Mouse (Mus musculus) left cerebral cortex, adult 6 months (tissue): ENCODE results near the gene Olfr734. TPM values are rescaled to one million over a fixed set of nuclear protein-coding genes. Genes with fewer than 3 reads are reported as not detected.

Experiments
- long read RNA-seq, 2 experiments: library from polyadenylated mRNA; unstranded; transcript quantifications; one replicate each; pipeline ENCODE4 v2.0.0; 2019 to 2020
- polyA plus RNA-seq: library from polyadenylated mRNA; unstranded; fragments of <200 nt; fragmentation: Nextera tagmentation; gene quantifications from 2 replicates; pipeline ENCODE4 v1.2.3, GENCODE M21; 2021

Gene Olfr734
- not detected in 2 replicates for polyA plus RNA-seq
- long read RNA-seq, experiment 1, result 0 reads
- long read RNA-seq, experiment 2, result 0 reads

DNA sequence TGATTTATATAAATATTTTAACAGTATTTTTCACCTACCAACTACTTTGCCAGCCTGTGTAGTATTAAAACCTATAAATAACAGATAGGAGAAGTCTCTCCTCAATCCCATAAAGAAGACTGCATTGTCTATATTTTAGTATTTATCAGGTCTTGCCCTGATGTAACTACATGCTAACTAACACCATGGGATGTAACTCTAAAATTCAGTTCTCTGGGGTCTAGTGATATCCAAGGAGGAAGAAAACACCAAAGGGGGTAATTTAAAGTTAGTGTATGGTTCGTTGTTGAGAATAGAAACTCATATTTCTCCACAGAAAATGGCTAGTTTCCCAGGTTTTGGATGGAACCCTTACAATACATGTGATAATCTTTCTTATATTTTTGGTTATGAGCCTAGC, at the start of gene Olfr734:
Gene Olfr734, minus strand, starts transcription at position 101 of the 400 bp plus-strand sequence.

DNA sequence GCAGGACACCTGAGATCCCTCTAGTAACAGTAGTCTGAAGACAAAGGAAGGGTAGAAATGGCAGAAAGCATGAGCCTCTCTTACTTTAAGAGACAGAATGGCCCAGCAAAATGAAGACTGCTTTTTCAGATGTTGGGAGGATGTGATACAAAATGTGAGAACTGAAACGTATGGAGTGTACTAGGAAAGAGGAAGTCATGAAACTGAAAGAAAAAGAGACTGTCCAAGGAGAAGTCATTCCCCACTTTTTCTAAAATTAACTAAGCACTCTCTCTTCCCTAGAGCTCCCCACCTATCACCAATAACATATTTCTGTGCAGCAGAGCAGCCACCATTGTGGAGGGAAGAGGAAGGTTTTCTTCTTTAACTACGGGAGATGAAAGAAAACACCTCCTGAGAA, 31.0 kb upstream of the Olfr734 start, which contains the start of gene Tlr11:
Gene Tlr11, plus strand, starts transcription at position 322 of the 400 bp plus-strand sequence.

DNA sequence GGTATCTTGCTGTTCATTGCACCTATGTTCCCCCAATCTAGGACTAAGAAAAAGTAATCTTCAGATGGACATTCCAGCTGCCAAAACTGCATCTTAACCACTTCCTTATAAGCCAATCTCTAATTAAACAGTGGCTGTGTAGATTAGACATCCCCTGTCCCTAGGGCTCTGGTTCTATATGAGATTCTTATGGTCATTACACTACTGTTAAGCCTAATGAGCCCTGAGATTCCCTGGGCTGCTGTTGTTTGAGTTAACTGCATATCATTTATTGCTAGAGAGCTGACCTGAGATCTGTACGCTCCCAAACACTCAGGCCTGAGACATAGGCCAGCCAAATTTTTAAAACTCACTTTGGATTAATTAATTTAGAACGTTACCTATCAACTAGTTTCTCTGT, 22.2 kb upstream of the Olfr734 start, which contains the start of gene Olfr735:
Gene Olfr735, minus strand, starts transcription at position 77 of the 400 bp plus-strand sequence.

DNA sequence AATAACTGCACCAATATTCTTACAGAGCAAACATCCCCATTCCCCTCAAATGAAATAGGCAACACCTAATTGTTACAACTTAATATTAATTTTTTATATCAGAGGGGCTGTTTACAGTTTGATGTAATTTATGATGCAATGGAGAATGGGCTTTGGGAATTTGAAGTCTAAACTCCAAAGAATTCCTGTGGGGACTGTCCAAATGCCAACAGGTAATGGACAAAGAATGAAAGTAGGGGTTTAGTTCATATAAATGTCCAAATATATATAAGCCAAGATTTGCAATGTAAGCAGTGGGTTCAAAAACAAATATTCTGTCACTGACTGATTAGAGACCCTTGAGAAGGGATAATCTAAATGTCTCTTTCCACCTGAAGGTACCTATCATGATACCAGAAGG, 25.1 kb downstream of the Olfr734 start, which contains the start of gene Olfr733:
Gene Olfr733, minus strand, starts transcription at position 101 of the 400 bp plus-strand sequence.

DNA sequence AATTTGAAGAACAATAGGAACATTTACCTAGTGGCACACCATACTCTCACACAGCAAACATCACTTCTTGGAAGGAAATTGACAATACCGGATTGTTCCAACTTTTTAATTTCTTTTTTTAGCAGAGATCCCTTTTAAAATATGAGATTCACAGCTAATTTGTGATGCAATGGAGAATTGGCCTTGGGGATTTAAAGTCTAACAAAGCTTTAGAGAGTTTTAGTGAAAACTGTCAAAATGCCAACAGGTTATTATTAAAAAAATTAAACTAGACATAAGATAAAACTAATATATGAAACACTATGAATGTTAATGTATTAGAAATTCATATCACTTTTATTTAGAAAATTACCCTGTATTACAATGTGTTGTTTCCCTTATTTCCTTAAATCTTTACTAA, 42.5 kb downstream of the Olfr734 start, which contains the start of gene Olfr732:
Gene Olfr732, minus strand, starts transcription at position 101 of the 400 bp plus-strand sequence.

Other genes with a start within 250 kb of the Olfr734 start
- gene Olfr726, start 235.8 kb downstream of the Olfr734 start, polyA plus RNA-seq, result not detected in 2 replicates
- gene Olfr727, start 203.6 kb downstream of the Olfr734 start, polyA plus RNA-seq, result not detected in 2 replicates
- not detected in 2 replicates for gene Olfr728, start 184.1 kb downstream of the Olfr734 start, polyA plus RNA-seq
- not detected in 2 replicates for gene Olfr729, start 173.9 kb downstream of the Olfr734 start, polyA plus RNA-seq
- not detected in 2 replicates for gene Olfr730, start 138.6 kb downstream of the Olfr734 start, polyA plus RNA-seq
- not detected in 2 replicates for gene Olfr731, start 84.9 kb downstream of the Olfr734 start, polyA plus RNA-seq
- not detected in 2 replicates for gene Olfr732, start 42.6 kb downstream of the Olfr734 start, polyA plus RNA-seq
- gene Olfr733, start 25.2 kb downstream of the Olfr734 start, polyA plus RNA-seq, result not detected in 2 replicates
- gene Olfr735, start 22.1 kb upstream of the Olfr734 start, polyA plus RNA-seq, result not detected in 2 replicates
- gene Tlr11, start 31.2 kb upstream of the Olfr734 start, polyA plus RNA-seq, result not detected in 2 replicates
- not detected in 2 replicates for gene Olfr736, start 54.4 kb upstream of the Olfr734 start, polyA plus RNA-seq
- gene Olfr738, start 80.8 kb upstream of the Olfr734 start, polyA plus RNA-seq, result not detected in 2 replicates
- not detected in 2 replicates for gene Olfr739, start 91.9 kb upstream of the Olfr734 start, polyA plus RNA-seq
- gene Olfr740, start 118.8 kb upstream of the Olfr734 start, polyA plus RNA-seq, result not detected in 2 replicates
- gene Olfr741, start 146.0 kb upstream of the Olfr734 start, polyA plus RNA-seq, result not detected in 2 replicates
- gene Olfr742, start 176.8 kb upstream of the Olfr734 start, polyA plus RNA-seq, result not detected in 2 replicates
- not detected in 2 replicates for gene Olfr743, start 195.1 kb upstream of the Olfr734 start, polyA plus RNA-seq